Mouse (Mus musculus) liver, adult (tissue): Measurements from ENCODE around the gene Nepro.

Experiments
- GATA4 ChIP-seq: IDR thresholded peaks from 2 replicates; pipeline ENCODE4 v1.6.1; 2014; ENCODE audit warnings: mild to moderate bottlenecking, low read length; ENCODE audit not compliant: insufficient replicate concordance

Gene Nepro

DNA sequence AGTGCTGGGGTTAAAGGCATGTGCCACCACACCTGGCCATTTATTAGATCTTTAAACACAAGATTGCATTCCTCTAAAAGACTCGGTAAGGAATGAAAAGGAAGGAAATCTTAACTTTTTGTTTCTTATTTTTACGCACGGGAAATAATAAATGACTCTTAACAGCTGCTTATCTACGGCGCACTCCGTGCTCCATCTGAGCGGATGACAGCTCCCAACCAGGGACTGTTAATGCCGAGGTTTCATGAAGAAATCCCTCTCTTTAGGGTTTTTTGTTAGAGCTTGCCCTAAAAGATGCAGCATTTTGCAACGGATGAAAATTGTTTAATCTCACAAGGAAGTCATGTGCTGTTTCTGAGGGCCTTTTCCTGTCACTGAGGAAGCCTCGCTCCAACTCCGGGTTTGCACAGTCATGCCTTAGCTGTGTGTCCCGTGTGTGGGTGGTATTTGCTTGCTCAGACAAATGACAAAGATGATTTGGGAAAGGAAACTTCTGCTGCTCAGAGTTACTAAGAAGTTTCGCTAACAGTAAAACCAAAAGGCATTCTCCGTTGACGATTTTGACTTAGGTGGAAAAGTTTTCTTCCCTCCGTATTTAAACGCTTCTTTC, 54.5 kb downstream of the Nepro start:
- peak; percentile 58; the same call in 1 of the 2 replicates for TF ChIP-seq GATA4

GRCm38 (mm10) chr16:44779494-44779893, 55.4 kb downstream of the Nepro start:
- no peak for TF ChIP-seq GATA4

DNA sequence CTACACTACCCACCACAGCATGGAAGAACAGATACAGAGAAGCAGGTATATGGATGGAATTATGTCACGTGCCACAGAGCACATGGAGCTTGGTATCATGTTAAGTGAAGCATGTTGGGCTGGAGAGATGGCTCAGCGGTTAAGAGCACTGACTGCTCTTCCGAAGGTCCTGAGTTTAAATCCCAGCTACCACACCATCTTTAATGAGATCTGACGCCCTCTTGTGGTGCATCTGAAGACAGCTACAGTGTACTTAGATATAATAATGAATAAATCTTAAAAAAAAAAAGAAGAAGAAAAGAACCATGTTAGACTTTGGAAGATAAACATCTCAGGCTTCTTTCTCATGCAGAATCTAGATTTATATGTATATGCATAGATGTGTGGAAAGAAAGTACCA, 56.6 kb downstream of the Nepro start:
- TF ChIP-seq GATA4: no peak
